Mouse (Mus musculus) midbrain, embryonic 10.5 days (tissue): ENCODE measurements around the gene Gba2. TPM values are rescaled to one million over a fixed set of nuclear protein-coding genes. Genes with fewer than 3 reads are reported as not detected.
"Not testable (repeated sequence)": the region's sequence is repeated elsewhere in the genome, so short reads cannot be mapped to it uniquely, and the experiment has no call there.

Experiments used
- DNase-seq: peaks from one replicate; pipeline ENCODE4 v3.0.0-alpha.2; 2017; ENCODE audit warnings: low spot score
- H3K27ac ChIP-seq: fragments of 300-500 bp; sonication (generic); replicated peaks from 2 replicates; pipeline ENCODE4 v1.5.1; 2016; ENCODE audit warnings: mild to moderate bottlenecking
- H3K27me3 ChIP-seq: fragments of 300-500 bp; sonication (generic); 2 replicates; pipeline ENCODE4 v1.6.1; 2016; ENCODE audit warnings: low read depth, mild to moderate bottlenecking; ENCODE audit not compliant: poor library complexity, severe bottlenecking
- H3K36me3 ChIP-seq: fragments of 300-500 bp; sonication (generic); 2 replicates; pipeline ENCODE4 v1.6.1; 2016; ENCODE audit warnings: mild to moderate bottlenecking, moderate library complexity
- H3K4me1 ChIP-seq: fragments of 300-500 bp; sonication (generic); 2 replicates; pipeline ENCODE4 v1.6.1; 2016
- H3K4me3 ChIP-seq: fragments of 300-500 bp; sonication (generic); 2 replicates; pipeline ENCODE4 v1.5.1; 2016; ENCODE audit warnings: mild to moderate bottlenecking, moderate library complexity
- H3K9me3 ChIP-seq: fragments of 300-500 bp; sonication (generic); replicated peaks from 2 replicates; pipeline ENCODE4 v1.6.1; 2016; ENCODE audit warnings: mild to moderate bottlenecking
- whole genome bisulfite sequencing: fragments of 180-500 bp; shearing (Covaris S2); methylation state at CpG from one replicate; pipeline ENCODE4 v1.1.7; 2016; 5-methylcytosine and 5-hydroxymethylcytosine counted together
- polyA plus RNA-seq: library from polyadenylated mRNA; unstranded; fragments of >200 nt; fragmentation: Nextera tagmentation; extraction: Ambion mirVana; gene quantifications from 2 replicates; pipeline ENCODE4 v1.2.1, GENCODE M21; 2016

Gba2 gene
- 26.7 and 31.6 TPM in 2 replicates for polyA plus RNA-seq

- Histone ChIP-seq H3K9me3 (no peaks in the 10 kb centered on the region), H3K36me3 (peaks cover 52% of the 10 kb centered on the region), H3K4me3 (peak within 1 kb of the TSS; percentile 93), H3K27ac (peak within 1 kb of the TSS; percentile 94), H3K4me1 (peaks cover 44% of the 10 kb centered on the region), H3K27me3 (no peaks in the 10 kb centered on the region)
- WGBS, result under 1% methylated on average over 76 of the region's 76 CpGs
- DNase-seq, result peak; percentile 88
These were observed at the start of gene Gba2, which contains the start of gene Rgp1 for GRCm38 (mm10) chr4:43578376-43579204. Gene Gba2 (minus strand): TSS chr4:43578873. Gene Rgp1 (plus strand): TSS chr4:43578715.

- Histone ChIP-seq H3K4me1 (no peaks in the 10 kb centered on the region), H3K4me3 (no peak overlapping the region), H3K27ac (no peak overlapping the region), H3K27me3 (no peaks in the 10 kb centered on the region), H3K9me3 (peaks cover 19% of the 10 kb centered on the region), H3K36me3 (no peaks in the 10 kb centered on the region)
- 87% methylated on average over 4 of the region's 4 CpGs for WGBS
- DNase-seq, result peak; percentile 8
These were observed 41.6 kb upstream of the Gba2 start for GRCm38 (mm10) chr4:43620146-43620778.

- H3K9me3 ChIP-seq, result no peaks in the 10 kb centered on the region
- no peak overlapping the region for H3K27ac ChIP-seq
- H3K27me3 ChIP-seq, result no peaks in the 10 kb centered on the region
- WGBS, result 69% methylated on average over 3 of the region's 3 CpGs
- no peak overlapping the region for H3K4me3 ChIP-seq
- H3K4me1 ChIP-seq, result no peaks in the 10 kb centered on the region
- no peak for DNase-seq
- no peaks in the 10 kb centered on the region for H3K36me3 ChIP-seq
These were observed 34.5 kb upstream of the Gba2 start for GRCm38 (mm10) chr4:43613060-43613730.

DNA sequence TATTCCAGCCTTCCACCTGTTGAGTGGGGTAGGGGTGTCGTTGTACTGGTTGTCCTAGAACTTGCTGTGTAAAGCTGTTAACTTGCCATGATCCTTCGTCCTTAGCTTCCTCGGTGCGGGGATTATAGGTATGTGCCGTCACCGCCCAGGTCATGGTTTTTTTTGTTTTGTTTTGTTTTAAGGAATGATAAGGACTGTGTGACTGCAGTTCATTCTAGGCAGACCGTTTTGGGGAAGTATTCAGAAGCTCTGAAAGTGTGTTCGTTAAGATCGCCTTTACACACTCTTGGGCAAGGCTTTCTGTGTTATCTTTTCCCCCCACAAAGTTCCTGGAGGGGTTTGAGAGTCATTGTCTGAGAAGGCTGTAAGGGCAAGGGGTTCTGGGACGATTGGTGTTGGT lies 33.9 kb upstream of the Gba2 start:
- no peak for DNase-seq
- H3K4me3 ChIP-seq, result no peak overlapping the region
- H3K4me1 ChIP-seq, result no peaks in the 10 kb centered on the region
- no peak overlapping the region for H3K27ac ChIP-seq
- H3K27me3 ChIP-seq, result no peaks in the 10 kb centered on the region
- no peaks in the 10 kb centered on the region for H3K9me3 ChIP-seq
- H3K36me3 ChIP-seq, result no peaks in the 10 kb centered on the region
- 78% methylated on average over 10 of the region's 10 CpGs for WGBS

GRCm38 (mm10) chr4:43604751-43605685 lies 26.3 kb upstream of the Gba2 start:
- no peak for DNase-seq
- no peak overlapping the region for H3K4me3 ChIP-seq
- H3K27ac ChIP-seq, result no peak overlapping the region
- H3K27me3 ChIP-seq, result no peaks in the 10 kb centered on the region
- H3K4me1 ChIP-seq, result no peaks in the 10 kb centered on the region
- 82% methylated on average over 9 of the region's 9 CpGs for WGBS
- no peaks in the 10 kb centered on the region for H3K36me3 ChIP-seq
- no peaks in the 10 kb centered on the region for H3K9me3 ChIP-seq

GRCm38 (mm10) chr4:43604099-43604498 lies 25.4 kb upstream of the Gba2 start:
- no peak for DNase-seq
- no peak overlapping the region for H3K4me3 ChIP-seq
- H3K27ac ChIP-seq, result no peak overlapping the region
- no peaks in the 10 kb centered on the region for H3K27me3 ChIP-seq
- no peaks in the 10 kb centered on the region for H3K36me3 ChIP-seq
- WGBS, result 79% methylated on average over 3 of the region's 3 CpGs
- H3K9me3 ChIP-seq, result no peaks in the 10 kb centered on the region
- no peaks in the 10 kb centered on the region for H3K4me1 ChIP-seq

DNA sequence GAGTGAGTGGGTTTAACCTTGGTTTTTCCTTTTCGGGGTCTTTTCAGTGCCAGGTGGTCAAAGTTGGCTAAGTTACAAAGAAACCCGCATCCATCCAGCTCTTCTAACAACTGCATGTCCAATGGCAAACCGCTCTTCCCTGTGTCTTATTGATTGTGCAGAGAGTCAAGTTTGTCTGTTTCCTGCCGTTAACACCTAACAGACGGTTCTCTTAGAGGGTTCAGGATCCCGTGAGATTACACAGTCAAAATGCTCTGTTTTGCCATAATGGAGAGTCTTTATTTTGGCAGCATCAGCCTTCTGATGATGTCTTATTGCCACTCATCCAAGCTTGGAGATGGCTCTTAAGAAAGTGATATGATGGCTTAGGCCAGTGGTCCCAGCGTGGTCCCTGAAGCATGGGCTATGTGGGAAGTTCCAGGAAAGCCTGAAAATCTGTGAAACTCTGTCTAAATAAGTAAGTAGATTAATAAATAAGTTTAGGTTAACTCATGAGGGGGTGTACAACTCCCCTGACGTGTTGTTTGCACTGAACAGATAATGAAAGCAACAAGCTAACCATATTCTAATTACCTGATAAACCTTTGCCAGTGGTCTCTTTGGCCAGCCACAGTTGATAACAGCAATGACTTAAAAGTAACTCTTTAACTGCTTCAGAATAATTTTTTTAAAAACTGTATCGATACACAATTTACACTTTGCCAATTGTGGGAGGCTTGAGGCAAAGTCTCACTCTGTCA lies 21.7 kb upstream of the Gba2 start:
- Histone ChIP-seq H3K27ac (no peak overlapping the region), H3K36me3 (no peaks in the 10 kb centered on the region), H3K4me3 (no peak overlapping the region), H3K27me3 (no peaks in the 10 kb centered on the region), H3K9me3 (no peaks in the 10 kb centered on the region), H3K4me1 (no peaks in the 10 kb centered on the region)
- 91% methylated on average over 9 of the region's 9 CpGs for WGBS
- no peak for DNase-seq

DNA sequence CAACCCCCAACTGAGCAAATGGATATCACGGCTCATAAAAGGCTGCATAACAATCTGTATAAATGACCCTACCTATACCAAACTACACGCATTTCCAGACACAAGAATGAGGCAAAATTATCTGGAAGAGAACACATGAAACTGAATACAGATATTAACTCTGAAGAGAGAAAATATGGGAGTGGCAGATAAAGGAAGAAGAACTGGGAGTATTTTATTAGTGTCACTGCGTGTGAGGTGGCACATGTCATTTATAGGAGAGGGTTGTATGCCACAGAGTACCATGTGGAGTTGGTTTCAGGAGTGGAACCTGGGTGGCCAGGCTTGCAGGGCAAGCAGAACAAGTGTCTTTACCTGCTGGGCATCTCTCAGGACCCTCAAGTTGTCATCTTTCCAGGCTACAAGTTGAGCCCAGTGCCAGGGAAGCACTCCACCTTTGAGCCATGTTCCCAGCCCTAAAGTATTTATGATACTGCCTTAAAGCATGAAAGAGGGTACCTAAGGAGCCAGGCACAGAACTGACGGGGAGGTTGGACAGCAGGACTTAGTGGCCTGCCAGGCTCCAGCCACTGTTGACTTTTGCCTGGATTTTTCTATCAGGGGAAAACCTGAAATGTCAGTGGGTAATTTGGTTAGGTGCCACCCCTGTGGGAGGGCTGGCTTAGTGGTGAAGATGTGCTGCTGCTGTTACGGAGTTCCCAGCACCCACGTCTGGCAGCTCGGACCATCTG lies 20.1 kb upstream of the Gba2 start:
- H3K4me3 ChIP-seq, result no peak overlapping the region
- no peak for DNase-seq
- no peaks in the 10 kb centered on the region for H3K36me3 ChIP-seq
- WGBS, result 91% methylated on average over 7 of the region's 7 CpGs
- no peaks in the 10 kb centered on the region for H3K27me3 ChIP-seq
- H3K9me3 ChIP-seq, result no peaks in the 10 kb centered on the region
- H3K27ac ChIP-seq, result no peak overlapping the region
- H3K4me1 ChIP-seq, result no peaks in the 10 kb centered on the region

DNA sequence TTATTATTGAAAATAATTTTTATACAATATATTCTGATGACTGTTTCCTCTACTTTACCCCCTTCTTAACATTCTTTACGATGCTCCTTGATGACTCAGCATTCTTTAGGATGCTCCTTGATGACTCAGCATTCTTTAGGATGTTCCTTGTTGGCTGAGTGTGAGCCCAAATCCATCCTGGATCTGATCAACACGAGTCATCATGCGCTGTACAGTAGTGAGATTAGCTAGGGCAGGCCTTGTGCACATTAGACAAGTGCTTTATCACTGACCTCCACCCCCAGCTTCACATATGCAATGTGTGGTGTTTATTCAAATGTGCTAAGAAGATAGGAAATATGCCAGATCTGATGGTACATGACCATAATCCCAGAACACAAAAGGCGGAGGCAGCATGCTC lies 19.5 kb upstream of the Gba2 start:
- Histone ChIP-seq H3K27me3 (no peaks in the 10 kb centered on the region), H3K36me3 (no peaks in the 10 kb centered on the region), H3K4me1 (peaks cover 4% of the 10 kb centered on the region; the same call in 1 of the 2 replicates), H3K27ac (no peak overlapping the region), H3K9me3 (no peaks in the 10 kb centered on the region), H3K4me3 (no peak overlapping the region)
- DNase-seq, result no peak
- 87% methylated on average over 4 of the region's 4 CpGs for WGBS

DNA sequence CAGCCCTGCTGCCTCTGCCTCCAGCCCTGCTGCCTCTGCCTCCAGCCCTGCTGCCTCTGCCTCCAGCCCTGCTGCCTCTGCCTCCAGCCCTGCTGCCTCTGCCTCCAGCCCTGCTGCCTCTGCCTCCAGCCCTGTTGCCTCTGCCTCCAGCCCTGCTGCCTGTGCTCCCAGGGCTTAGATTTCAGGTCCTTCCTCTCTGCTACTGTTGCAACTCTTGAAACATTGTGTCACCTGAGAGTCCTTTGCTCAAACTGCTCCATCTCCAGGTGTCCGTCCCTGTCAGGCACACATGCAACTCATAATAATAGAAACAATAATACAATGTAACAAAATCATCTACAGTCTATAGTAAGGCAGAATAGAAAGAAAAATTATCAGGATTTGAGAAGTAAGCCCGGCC lies 17.9 kb upstream of the Gba2 start:
- DNase-seq, result not testable (repeated sequence)
- 76% methylated on average over 2 of the region's 2 CpGs for WGBS

GRCm38 (mm10) chr4:43593453-43593852 lies 14.8 kb upstream of the Gba2 start:
- Histone ChIP-seq H3K4me3 (no peak overlapping the region), H3K4me1 (peaks cover 5% of the 10 kb centered on the region; the same call in 1 of the 2 replicates)

More for the DNA sequence above, 17.9 kb upstream of the Gba2 start:
- H3K4me3 ChIP-seq, H3K9me3 ChIP-seq, H3K36me3 ChIP-seq, H3K27ac ChIP-seq, H3K27me3 ChIP-seq, H3K4me1 ChIP-seq: not testable (repeated sequence)

More at GRCm38 (mm10) chr4:43593453-43593852, 14.8 kb upstream of the Gba2 start:
- no peaks in the 10 kb centered on the region for H3K9me3 ChIP-seq
- H3K27ac ChIP-seq, result no peak overlapping the region
- 78% methylated on average over 3 of the region's 3 CpGs for WGBS
- no peaks in the 10 kb centered on the region for H3K27me3 ChIP-seq
- no peak for DNase-seq
- no peaks in the 10 kb centered on the region for H3K36me3 ChIP-seq
